Mouse (Mus musculus) liver, adult 2 months (tissue): ENCODE results near the gene Tmem209.

ENCODE experiments used
- CTCF ChIP-seq: fragments of 200-500 bp; IDR thresholded peaks from 2 replicates; pipeline ENCODE4 v1.5.1; 2011; ENCODE audit warnings: low read depth, low read length, control low read depth
- POLR2A ChIP-seq: fragments of 200-500 bp; IDR thresholded peaks from 2 replicates; pipeline ENCODE4 v1.6.1; 2011; ENCODE audit warnings: low read length, control low read depth; ENCODE audit not compliant: insufficient read depth; ENCODE audit errors: extremely low read depth

- no peak for TF ChIP-seq CTCF
- no peak for TF ChIP-seq POLR2A
Measured at GRCm38 (mm10) chr6:30477210-30477714, 32.3 kb downstream of the Tmem209 start.
